Mouse (Mus musculus): ENCODE measurements around the gene Syt6. TPM values are rescaled to one million over a fixed set of nuclear protein-coding genes. Genes with fewer than 3 reads are reported as not detected.
A peak's percentile ranks its signal among the peaks of the same experiment; 100 is the strongest.

Syt6 gene
- polyA plus RNA-seq, 1 experiment: 18.5 TPM

DNA sequence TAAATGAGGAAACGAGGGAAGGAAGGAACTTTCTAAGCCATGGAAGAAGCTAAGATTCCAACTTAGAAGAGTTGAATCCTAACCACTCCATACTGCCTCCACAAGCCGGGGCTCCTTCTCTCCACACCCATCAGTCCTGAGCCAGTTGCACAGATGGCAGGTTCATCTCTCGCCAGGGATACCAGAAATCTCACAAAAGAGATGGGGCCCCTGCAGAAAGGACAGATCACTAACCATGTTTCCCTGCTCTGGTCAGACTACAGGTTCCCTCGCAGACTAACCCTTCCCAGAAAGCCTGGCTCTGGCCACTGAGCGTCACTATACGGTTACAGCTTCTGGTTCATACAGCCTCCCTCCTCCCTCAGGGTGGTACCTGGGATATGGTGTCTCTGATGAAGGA, 74.7 kb downstream of the Syt6 start:
- TF ChIP-seq CTCF (IDR thresholded peaks at IDR 0.05; ENCODE audit: borderline replicate concordance, extremely low read depth, insufficient read depth, insufficient read length) (no peak), POLR2A (IDR thresholded peaks at IDR 0.05; ENCODE audit: borderline replicate concordance, extremely low read depth, insufficient read depth, insufficient read length, poor library complexity, severe bottlenecking) (no peak)
- DNase-seq (ENCODE audit: low read depth): no peak

DNA sequence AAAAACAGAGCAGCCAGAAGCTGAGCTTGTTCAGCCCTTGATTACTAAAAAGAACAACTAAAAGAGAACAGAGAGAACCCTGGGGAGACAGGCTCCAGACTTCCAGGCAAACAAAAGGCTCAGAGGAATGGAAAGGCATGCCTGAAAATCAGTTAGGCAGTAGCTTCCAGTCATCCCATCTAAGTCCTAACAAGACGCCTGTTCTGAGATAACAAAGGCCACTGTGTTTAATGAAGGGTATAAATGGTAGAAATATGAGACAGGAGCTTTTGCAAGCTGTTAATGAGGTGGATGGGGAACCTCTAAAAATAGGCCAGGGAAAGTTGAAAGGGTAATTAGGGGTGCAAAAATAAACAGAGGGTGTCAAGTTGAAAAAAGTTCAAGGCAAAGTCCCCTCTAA, 75.4 kb downstream of the Syt6 start:
- no peak for TF ChIP-seq CTCF (IDR thresholded peaks at IDR 0.05; ENCODE audit: borderline replicate concordance, extremely low read depth, insufficient read depth, insufficient read length)
- no peak for TF ChIP-seq POLR2A (IDR thresholded peaks at IDR 0.05; ENCODE audit: borderline replicate concordance, extremely low read depth, insufficient read depth, insufficient read length, poor library complexity, severe bottlenecking)
- peak; percentile 32 for DNase-seq (ENCODE audit: low read depth)

DNA sequence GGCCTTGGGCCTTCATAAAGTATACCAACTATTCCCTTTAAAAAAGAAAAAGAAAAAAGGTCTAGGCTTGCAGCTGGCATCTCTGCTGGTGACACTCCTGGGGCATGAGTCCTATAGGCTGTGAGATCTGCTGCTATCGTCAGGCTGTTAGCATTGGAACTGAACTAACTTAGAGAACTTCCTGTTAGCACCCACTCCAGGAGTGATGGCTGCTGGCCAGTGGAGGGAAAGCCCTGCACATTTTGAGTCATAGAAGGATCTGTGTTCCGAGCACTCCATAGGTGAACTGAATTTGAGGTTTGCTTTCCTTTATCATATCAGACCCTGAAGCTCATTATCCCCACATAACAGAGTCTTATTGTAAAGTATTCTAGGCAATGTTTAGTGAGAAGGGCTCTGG, 85.0 kb downstream of the Syt6 start:
- TF ChIP-seq CTCF (IDR thresholded peaks at IDR 0.05; ENCODE audit: borderline replicate concordance, extremely low read depth, insufficient read depth, insufficient read length) (no peak), POLR2A (IDR thresholded peaks at IDR 0.05; ENCODE audit: borderline replicate concordance, extremely low read depth, insufficient read depth, insufficient read length, poor library complexity, severe bottlenecking) (no peak)
- no peak for DNase-seq (ENCODE audit: low read depth)

DNA sequence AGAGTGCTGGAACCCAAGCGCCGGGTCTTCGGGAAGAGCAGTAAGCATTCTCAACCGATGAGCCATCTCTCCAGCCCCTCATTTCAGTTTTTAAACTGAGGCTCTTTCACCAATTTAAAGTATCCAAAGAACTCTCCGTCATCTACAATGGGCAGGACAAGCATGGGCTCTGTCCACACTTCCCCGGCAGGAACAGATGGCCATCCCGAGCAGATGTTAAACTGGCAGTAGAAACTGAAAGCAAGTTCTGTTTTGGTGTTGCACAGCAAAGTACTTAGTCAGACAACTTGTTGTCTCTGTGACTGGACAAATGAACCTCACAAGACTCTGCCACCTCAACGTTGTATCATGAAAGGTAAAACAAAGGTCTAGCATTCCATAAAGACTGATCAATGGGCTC, 86.7 kb downstream of the Syt6 start:
- DNase-seq (ENCODE audit: low read depth): no peak
- TF ChIP-seq CTCF (IDR thresholded peaks at IDR 0.05; ENCODE audit: borderline replicate concordance, extremely low read depth, insufficient read depth, insufficient read length): no peak
- no peak for TF ChIP-seq POLR2A (IDR thresholded peaks at IDR 0.05; ENCODE audit: borderline replicate concordance, extremely low read depth, insufficient read depth, insufficient read length, poor library complexity, severe bottlenecking)

DNA sequence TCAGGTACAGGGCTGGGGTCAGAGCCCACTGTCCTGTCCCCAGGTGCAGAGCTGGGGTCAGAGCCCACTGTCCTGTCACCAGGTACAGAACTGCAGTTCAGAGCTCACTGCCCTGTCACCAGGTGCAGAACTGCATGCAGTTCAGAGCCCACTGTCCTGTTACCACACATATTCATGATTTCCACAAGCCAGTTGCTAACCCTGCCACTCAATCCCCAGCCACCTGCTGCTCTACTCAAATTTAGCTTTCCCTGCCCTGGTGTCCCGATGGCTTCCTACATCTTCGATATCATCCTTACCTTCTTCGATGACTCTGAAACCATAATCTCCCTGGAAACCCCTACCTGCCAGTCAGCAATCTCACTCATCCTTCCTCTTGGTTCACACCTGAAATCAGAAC, 88.4 kb downstream of the Syt6 start:
- TF ChIP-seq POLR2A (IDR thresholded peaks at IDR 0.05; ENCODE audit: borderline replicate concordance, extremely low read depth, insufficient read depth, insufficient read length, poor library complexity, severe bottlenecking) (no peak), CTCF (IDR thresholded peaks at IDR 0.05; ENCODE audit: borderline replicate concordance, extremely low read depth, insufficient read depth, insufficient read length) (no peak)
- DNase-seq (ENCODE audit: low read depth): no peak

DNA sequence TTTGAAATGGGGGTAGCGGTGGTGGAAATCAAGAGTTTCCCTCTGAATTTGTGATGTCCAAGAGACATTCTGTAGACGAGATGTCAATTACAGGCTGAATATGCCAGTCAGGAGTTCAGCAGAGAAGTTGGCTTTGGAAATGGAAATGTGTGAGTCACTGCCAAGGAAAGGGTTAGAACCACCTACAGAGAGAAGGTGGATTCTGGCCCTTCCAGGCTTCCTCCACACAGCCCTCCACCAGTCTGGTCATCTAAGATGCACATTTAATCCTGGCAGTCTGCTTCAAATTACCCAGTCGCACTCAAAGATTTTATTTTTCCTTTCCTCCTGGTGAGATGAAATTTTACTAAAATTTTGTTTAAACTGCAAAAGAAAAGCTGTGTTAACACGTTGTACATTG, 97.1 kb downstream of the Syt6 start:
- no peak for DNase-seq (ENCODE audit: low read depth)
- TF ChIP-seq CTCF (IDR thresholded peaks at IDR 0.05; ENCODE audit: borderline replicate concordance, extremely low read depth, insufficient read depth, insufficient read length): no peak
- no peak for TF ChIP-seq POLR2A (IDR thresholded peaks at IDR 0.05; ENCODE audit: borderline replicate concordance, extremely low read depth, insufficient read depth, insufficient read length, poor library complexity, severe bottlenecking)

DNA sequence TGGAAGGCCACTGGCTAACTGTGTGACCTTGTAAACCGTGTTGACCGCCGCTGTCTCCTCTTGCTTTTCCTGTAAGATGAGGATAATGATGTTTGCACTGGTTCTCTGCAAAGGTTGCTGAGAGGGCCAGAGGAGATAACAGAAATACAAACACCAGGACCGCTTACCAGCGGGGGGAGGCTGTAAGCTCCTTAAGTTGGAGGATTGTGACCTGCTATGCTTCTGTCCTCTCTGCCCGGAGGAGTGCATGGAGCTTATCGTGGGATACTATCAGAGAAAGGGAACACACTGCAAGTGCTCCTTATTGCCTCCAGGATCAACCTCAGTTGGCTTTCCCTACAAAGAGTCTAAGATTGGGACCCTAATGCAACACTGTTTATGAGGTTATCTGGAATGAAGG, 97.7 kb downstream of the Syt6 start:
- no peak for DNase-seq (ENCODE audit: low read depth)
- TF ChIP-seq POLR2A (IDR thresholded peaks at IDR 0.05; ENCODE audit: borderline replicate concordance, extremely low read depth, insufficient read depth, insufficient read length, poor library complexity, severe bottlenecking) (no peak), CTCF (IDR thresholded peaks at IDR 0.05; ENCODE audit: borderline replicate concordance, extremely low read depth, insufficient read depth, insufficient read length) (no peak)

DNA sequence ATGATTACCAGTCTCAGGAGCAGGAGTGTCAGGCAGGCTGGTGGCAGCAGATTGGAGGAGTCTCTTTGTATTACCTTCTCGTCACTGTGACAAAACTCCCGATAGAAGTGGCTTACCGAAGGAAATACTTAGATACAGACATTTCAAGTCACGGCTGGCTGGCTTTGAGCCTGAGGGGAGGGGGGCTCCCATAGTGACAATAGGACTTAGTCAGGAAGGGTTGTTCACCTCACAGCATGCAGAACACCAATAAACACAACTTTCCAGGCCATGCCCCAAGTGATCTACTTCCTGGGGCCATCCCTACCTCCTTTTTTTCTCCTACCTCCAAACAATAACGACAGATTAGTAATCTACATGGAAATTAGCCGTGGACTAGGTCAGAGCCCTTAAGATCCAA, 103.8 kb downstream of the Syt6 start:
- TF ChIP-seq POLR2A (IDR thresholded peaks at IDR 0.05; ENCODE audit: borderline replicate concordance, extremely low read depth, insufficient read depth, insufficient read length, poor library complexity, severe bottlenecking) (no peak), CTCF (IDR thresholded peaks at IDR 0.05; ENCODE audit: borderline replicate concordance, extremely low read depth, insufficient read depth, insufficient read length) (no peak)
- DNase-seq (ENCODE audit: low read depth): no peak

DNA sequence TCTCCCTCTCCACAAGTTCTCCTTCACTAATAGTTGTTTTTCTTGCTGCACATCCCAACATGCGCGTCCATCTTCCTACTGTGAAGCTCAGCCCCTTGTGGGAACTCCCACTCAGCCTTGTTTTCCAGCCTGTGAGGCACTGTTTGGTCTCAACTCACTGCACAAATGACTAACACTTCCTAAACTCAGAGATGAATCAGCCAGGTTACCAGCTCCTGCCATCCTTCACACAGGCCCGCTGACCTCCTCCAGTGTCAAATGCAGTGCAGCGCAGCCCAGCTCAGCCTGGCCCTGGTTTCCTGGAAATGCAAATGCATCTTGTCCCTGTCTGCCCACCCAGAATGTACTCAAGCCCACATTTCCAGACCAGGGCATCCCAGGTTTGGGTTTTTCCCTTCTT, 107.4 kb downstream of the Syt6 start:
- DNase-seq (ENCODE audit: low read depth): no peak
- TF ChIP-seq POLR2A (IDR thresholded peaks at IDR 0.05; ENCODE audit: borderline replicate concordance, extremely low read depth, insufficient read depth, insufficient read length, poor library complexity, severe bottlenecking) (no peak), CTCF (IDR thresholded peaks at IDR 0.05; ENCODE audit: borderline replicate concordance, extremely low read depth, insufficient read depth, insufficient read length) (no peak)

DNA sequence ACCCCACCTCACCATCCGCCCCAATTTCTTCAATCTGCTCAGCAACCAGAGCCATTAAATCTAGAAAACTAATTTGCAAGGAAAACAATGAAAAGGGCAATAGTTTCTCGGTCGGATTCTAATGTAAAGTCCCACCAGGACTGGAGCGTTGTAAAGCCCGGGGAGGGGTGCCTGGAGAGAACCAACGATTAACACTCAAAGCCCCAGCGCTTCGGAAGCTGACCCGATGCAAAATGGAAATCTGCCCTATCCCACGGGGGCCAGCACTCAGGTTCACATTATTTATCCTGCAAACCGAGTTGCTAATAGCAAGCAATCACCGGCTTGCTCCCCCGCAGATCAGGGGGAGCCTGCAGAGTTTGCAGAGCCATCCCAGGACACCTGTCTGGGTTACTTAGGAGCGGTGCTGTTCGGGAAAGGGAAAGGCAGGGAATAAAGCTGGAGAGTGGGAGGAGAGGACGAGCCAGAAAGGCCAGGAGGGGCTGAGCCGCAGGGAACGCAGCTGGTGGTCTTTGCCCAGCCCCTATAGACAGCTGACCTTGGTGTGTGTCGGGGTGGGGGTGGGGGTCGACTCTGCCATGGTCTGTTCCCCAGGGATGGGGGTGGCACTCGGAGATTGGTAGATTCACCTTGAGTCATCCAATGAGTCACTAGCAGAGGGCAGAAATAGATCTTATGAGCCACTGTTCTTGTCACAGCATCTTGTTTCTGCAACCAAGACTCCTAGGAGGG, 108.4 kb downstream of the Syt6 start:
- DNase-seq (ENCODE audit: low read depth): peak; percentile 45
- no peak for TF ChIP-seq POLR2A (IDR thresholded peaks at IDR 0.05; ENCODE audit: borderline replicate concordance, extremely low read depth, insufficient read depth, insufficient read length, poor library complexity, severe bottlenecking)
- TF ChIP-seq CTCF (IDR thresholded peaks at IDR 0.05; ENCODE audit: borderline replicate concordance, extremely low read depth, insufficient read depth, insufficient read length): no peak

DNA sequence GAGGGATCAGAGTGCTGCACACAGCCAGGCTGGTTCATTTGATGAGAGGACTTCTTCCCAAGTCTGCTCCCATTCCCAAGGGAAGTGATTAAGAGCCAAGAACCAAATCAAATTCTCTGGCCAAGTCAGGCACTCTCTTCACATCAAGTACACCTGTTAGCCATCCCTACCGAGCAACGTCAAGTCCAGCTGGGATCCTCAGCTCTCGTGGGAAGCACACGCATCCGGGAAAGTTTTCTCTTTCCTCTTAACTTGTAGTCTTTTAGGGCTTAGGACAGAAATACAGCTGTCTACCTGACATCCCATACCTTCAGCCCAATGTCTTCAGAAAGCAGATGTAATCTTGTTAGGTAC, 108.9 kb downstream of the Syt6 start:
- DNase-seq (ENCODE audit: low read depth): no peak
- no peak for TF ChIP-seq POLR2A (IDR thresholded peaks at IDR 0.05; ENCODE audit: borderline replicate concordance, extremely low read depth, insufficient read depth, insufficient read length, poor library complexity, severe bottlenecking)
- TF ChIP-seq CTCF (IDR thresholded peaks at IDR 0.05; ENCODE audit: borderline replicate concordance, extremely low read depth, insufficient read depth, insufficient read length): no peak

DNA sequence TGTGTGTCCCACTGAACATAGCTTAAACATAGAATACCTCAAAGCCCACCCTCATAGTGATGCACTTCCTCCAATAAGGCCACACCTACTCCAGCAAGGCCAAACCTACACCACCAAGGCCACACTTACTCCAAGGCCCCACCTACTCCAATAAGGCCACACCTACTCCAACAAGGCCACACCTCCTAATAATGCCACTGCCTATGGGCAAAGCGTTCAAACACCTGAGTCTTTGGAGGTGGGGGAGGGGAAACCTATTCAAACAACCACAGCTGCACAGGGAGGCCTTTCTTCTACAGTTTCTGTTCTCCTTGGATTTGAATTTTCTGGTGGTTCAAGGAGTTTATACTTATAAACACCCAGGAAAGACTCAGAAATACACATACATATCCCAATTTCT, 114.0 kb downstream of the Syt6 start:
- TF ChIP-seq POLR2A (IDR thresholded peaks at IDR 0.05; ENCODE audit: borderline replicate concordance, extremely low read depth, insufficient read depth, insufficient read length, poor library complexity, severe bottlenecking) (no peak), CTCF (IDR thresholded peaks at IDR 0.05; ENCODE audit: borderline replicate concordance, extremely low read depth, insufficient read depth, insufficient read length) (no peak)
- no peak for DNase-seq (ENCODE audit: low read depth)

Measured in brain, embryonic 14.5 days (tissue).